Mouse (Mus musculus): ENCODE results near the gene Tmigd3.

DNA sequence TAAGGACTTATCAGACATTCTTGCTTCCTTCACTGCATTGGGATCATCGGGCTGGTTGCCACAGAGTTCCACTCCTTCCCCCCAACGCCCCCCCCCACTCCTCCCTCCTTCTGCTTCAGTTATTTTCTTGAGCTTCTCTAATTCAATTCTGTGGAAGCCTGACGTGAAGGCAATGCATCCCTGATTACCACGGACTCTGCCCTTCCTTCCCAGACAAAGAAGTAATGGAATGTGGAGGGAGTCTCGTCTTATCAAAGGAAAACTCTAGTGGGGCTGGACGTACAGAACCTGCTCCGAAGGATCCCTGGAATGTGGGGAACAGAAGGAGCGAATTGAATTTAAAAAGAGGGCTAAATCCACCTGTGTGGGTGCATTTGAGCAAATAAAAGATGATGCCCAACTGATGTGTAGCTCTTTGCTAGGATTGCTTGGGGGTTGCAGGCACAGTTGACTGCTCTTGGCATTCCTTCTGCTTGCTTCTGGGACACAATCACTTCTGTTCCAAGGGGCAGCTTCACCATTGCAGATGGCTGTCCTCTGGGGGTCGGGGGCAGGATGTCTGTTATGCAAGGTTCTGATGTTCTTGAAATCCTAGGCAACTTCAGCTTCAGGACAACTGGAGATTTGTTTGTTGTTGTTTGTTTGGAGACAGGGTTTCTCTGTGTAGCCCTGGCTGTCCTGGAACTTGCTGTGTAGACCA lies 37.4 kb downstream of the Tmigd3 start:
- TF ChIP-seq CTCF (IDR thresholded peaks at IDR 0.05; ENCODE audit: control insufficient read depth, insufficient read depth, low read length) = no peak
- no peak for TF ChIP-seq POLR2A (IDR thresholded peaks at IDR 0.05; ENCODE audit: borderline replicate concordance, control insufficient read depth, low read depth, low read length)
